Mouse (Mus musculus) midbrain, embryonic 12.5 days (tissue): ENCODE results near the gene Map6. TPM values are rescaled to one million over a fixed set of nuclear protein-coding genes. Genes with fewer than 3 reads are reported as not detected.

Source experiments
- ATAC-seq: fragments of 200-750 bp; cut with Nextera tagmentation; 2 replicates; pipeline ENCODE4 v1.8.0; 2017; ENCODE audit warnings: low read depth, moderate TSS enrichment, moderate library complexity; ENCODE audit not compliant: low FRiP score
- H3K27ac ChIP-seq: fragments of 300-500 bp; sonication (generic); replicated peaks from 2 replicates; pipeline ENCODE4 v1.5.1; 2016; ENCODE audit warnings: mild to moderate bottlenecking
- H3K27me3 ChIP-seq: fragments of 300-500 bp; sonication (generic); 2 replicates; pipeline ENCODE4 v1.6.1; 2016; ENCODE audit warnings: mild to moderate bottlenecking
- H3K36me3 ChIP-seq: fragments of 300-500 bp; sonication (generic); 2 replicates; pipeline ENCODE4 v1.6.1; 2016
- H3K4me1 ChIP-seq: fragments of 300-500 bp; sonication (generic); 2 replicates; pipeline ENCODE4 v1.6.1; 2016
- H3K4me2 ChIP-seq: fragments of 300-500 bp; sonication (generic); replicated peaks from 2 replicates; pipeline ENCODE4 v1.6.1; 2016; ENCODE audit warnings: mild to moderate bottlenecking, moderate library complexity
- H3K4me3 ChIP-seq: fragments of 300-500 bp; sonication (generic); 2 replicates; pipeline ENCODE4 v1.5.1; 2016; ENCODE audit warnings: mild to moderate bottlenecking
- H3K9ac ChIP-seq: fragments of 300-500 bp; sonication (generic); replicated peaks from 2 replicates; pipeline ENCODE4 v1.6.1; 2016; ENCODE audit warnings: mild to moderate bottlenecking, moderate library complexity
- H3K9me3 ChIP-seq: fragments of 300-500 bp; sonication (generic); 2 replicates; pipeline ENCODE4 v1.6.1; 2016; ENCODE audit warnings: mild to moderate bottlenecking
- WGBS: fragments of 180-500 bp; shearing (Covaris S2); methylation state at CpG from one replicate; pipeline ENCODE4 v1.1.7; 2016; 5-methylcytosine and 5-hydroxymethylcytosine counted together
- polyA plus RNA-seq: library from polyadenylated mRNA; unstranded; fragments of >200 nt; fragmentation: Nextera tagmentation; extraction: Ambion mirVana; gene quantifications from 2 replicates; pipeline ENCODE4 v1.2.1, GENCODE M21; 2016

Gene Map6
- polyA plus RNA-seq, 1 experiment from 2014 or later = 87.5 TPM

GRCm38 (mm10) chr7:99382088-99383000 is 115.1 kb downstream of the Map6 start:
- 10% methylated on average over 30 of the region's 30 CpGs for WGBS
- no peak for ATAC-seq
- Histone ChIP-seq H3K4me1 (peaks cover 47% of the 10 kb centered on the region), H3K9me3 (no peaks in the 10 kb centered on the region), H3K4me3 (peak overlapping the region; percentile 71), H3K27ac (peak overlapping the region; percentile 94), H3K36me3 (peaks cover 3% of the 10 kb centered on the region; the same call in 1 of the 2 replicates), H3K4me2 (peak overlapping the region; percentile 89), H3K9ac (peak overlapping the region; percentile 82), H3K27me3 (peaks cover 17% of the 10 kb centered on the region)

- H3K4me3 ChIP-seq = peak overlapping the region; percentile 71
- H3K4me1 ChIP-seq = peaks cover 47% of the 10 kb centered on the region
- H3K27me3 ChIP-seq = peaks cover 17% of the 10 kb centered on the region
- peak overlapping the region; percentile 64; the same call in 1 of the 2 replicates for H3K27ac ChIP-seq
- peak overlapping the region; percentile 89 for H3K4me2 ChIP-seq
- 61% methylated on average over 5 of the region's 5 CpGs for WGBS
- H3K36me3 ChIP-seq = peaks cover 11% of the 10 kb centered on the region; the same call in 1 of the 2 replicates
- no peak for ATAC-seq
- H3K9me3 ChIP-seq = no peaks in the 10 kb centered on the region
- peak overlapping the region; percentile 82 for H3K9ac ChIP-seq
Observed at GRCm38 (mm10) chr7:99383246-99383645, 116.0 kb downstream of the Map6 start.

DNA sequence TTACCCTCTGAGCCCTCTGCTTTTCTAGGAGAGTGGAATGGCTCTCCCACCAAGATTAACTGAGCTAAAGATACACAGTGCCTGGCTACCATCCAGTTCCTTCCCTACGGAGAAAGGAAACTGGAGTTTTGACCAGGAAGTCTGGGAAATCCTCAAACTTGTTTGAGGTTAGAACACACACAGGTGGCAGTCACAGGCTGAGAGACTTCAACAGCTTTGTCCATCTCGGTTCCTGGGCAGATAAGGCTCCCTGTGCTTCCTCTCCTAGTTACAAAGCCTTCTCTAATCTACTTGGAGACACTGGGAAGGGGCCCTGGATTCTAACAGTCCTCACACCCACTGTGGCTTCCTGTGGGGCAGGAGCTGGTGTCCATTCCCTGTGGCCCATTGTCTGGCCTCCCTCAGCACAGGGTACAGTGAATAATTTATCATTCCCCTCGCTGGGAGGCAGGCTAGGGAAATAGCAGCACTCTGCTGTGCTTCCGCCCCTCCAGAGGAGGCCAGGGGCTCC is 116.9 kb downstream of the Map6 start:
- Histone ChIP-seq H3K9me3 (no peaks in the 10 kb centered on the region), H3K27ac (peak overlapping the region; percentile 64), H3K4me1 (peaks cover 54% of the 10 kb centered on the region), H3K4me2 (peak overlapping the region; percentile 89), H3K36me3 (peaks cover 18% of the 10 kb centered on the region), H3K9ac (peak overlapping the region; percentile 82), H3K4me3 (peak overlapping the region; percentile 71), H3K27me3 (peaks cover 17% of the 10 kb centered on the region)
- WGBS = 29% methylated on average over 4 of the region's 4 CpGs
- no peak for ATAC-seq

DNA sequence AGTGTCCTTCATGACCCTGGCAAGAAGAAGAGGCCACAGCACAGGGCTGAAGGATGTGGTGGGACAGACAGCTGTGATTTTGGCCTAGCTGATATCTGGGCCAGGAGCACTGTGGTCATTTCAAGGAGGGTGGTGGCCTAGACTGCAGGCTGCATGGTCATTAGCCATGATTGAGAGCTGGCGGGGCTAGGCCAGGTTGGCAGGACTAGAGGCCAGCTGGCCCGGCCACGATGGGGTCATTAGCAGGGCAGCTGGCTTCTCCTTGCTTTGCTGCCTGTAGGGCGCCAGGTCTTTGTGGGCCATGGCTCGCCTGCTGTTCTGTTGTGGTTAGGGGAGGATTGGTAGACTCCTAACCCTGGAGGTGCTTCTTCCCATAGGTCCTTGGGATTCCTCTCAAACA is 118.8 kb downstream of the Map6 start:
- peaks cover 24% of the 10 kb centered on the region for H3K36me3 ChIP-seq
- H3K27ac ChIP-seq = no peak overlapping the region
- ATAC-seq = no peak
- WGBS = 64% methylated on average over 5 of the region's 5 CpGs
- no peaks in the 10 kb centered on the region for H3K9me3 ChIP-seq
- H3K4me3 ChIP-seq = no peak overlapping the region
- H3K27me3 ChIP-seq = peaks cover 17% of the 10 kb centered on the region
- H3K4me1 ChIP-seq = peaks cover 61% of the 10 kb centered on the region
- H3K4me2 ChIP-seq = no peak overlapping the region
- no peak overlapping the region; the same call in 1 of the 2 replicates for H3K9ac ChIP-seq

Other genes with a start within 250 kb of the Map6 start
- gene Uvrag, start 126.3 kb upstream of the Map6 start, polyA plus RNA-seq = 15.7 and 16.4 TPM in 2 replicates
- 9.6 and 9.7 TPM in 2 replicates for gene Dgat2, start 84.7 kb upstream of the Map6 start, polyA plus RNA-seq
- 5.5 and 5.6 TPM in 2 replicates for gene Mogat2, start 28.8 kb upstream of the Map6 start, polyA plus RNA-seq
- 475 and 557 TPM in 2 replicates for gene Serpinh1, start 85.8 kb downstream of the Map6 start, polyA plus RNA-seq
- 32.7 and 32.9 TPM in 2 replicates for gene Gdpd5, start 114.0 kb downstream of the Map6 start, polyA plus RNA-seq
- gene Klhl35, start 198.6 kb downstream of the Map6 start, polyA plus RNA-seq = 37.4 and 38.1 TPM in 2 replicates
- 555 and 561 TPM in 2 replicates for gene Rps3, start 216.3 kb downstream of the Map6 start, polyA plus RNA-seq